Mouse (Mus musculus) ES-E14 (cell line): ENCODE measurements around the gene Spns3. TPM values are rescaled to one million over a fixed set of nuclear protein-coding genes. Genes with fewer than 3 reads are reported as not detected.

Source experiments
- DNase-seq: peaks from one replicate; pipeline ENCODE4 v3.0.0-alpha.2; 2013; ENCODE audit warnings: low read depth, low spot score
- H3K27ac ChIP-seq: 2 replicates; pipeline ENCODE4 v1.5.1; 2012; ENCODE audit warnings: low read depth, mild to moderate bottlenecking, low read length, moderate library complexity, mixed read lengths; ENCODE audit not compliant: poor library complexity, insufficient read depth, severe bottlenecking
- H3K36me3 ChIP-seq: 2 replicates; pipeline ENCODE4 v1.6.1; 2012; ENCODE audit warnings: mild to moderate bottlenecking, low read length, moderate library complexity, mixed read lengths; ENCODE audit not compliant: control insufficient read depth, poor library complexity, insufficient read depth, severe bottlenecking
- H3K4me1 ChIP-seq, 2 experiments: fragments of 150-350 bp in 1 of 2; sonication (generic) in 1 of 2; 2 replicates each; pipeline ENCODE4 v1.6.1; 2012; ENCODE audit warnings: low read length in 2 of 2, mild to moderate bottlenecking in 1 of 2, mixed read lengths in 1 of 2; ENCODE audit not compliant: control insufficient read depth in 2 of 2, insufficient read depth in 2 of 2, poor library complexity in 1 of 2
- H3K4me3 ChIP-seq, 2 experiments: fragments of 150-350 bp in 1 of 2; sonication (generic) in 1 of 2; 2 replicates each; pipeline ENCODE4 v1.5.1; 2012; ENCODE audit warnings: low read length in 2 of 2, low read depth in 1 of 2, mild to moderate bottlenecking in 1 of 2, mixed read lengths in 1 of 2; ENCODE audit not compliant: insufficient read depth in 1 of 2, poor library complexity in 1 of 2, severe bottlenecking in 1 of 2
- H3K9ac ChIP-seq: 2 replicates; pipeline ENCODE4 v1.6.1; 2012; ENCODE audit warnings: low read depth, mild to moderate bottlenecking, low read length, mixed read lengths; ENCODE audit not compliant: poor library complexity, insufficient read depth, severe bottlenecking
- H3K9me3 ChIP-seq: fragments of 150-350 bp; sonication (generic); 2 replicates; pipeline ENCODE4 v1.6.1; 2012; ENCODE audit warnings: low read depth, mild to moderate bottlenecking, low read length; ENCODE audit not compliant: control insufficient read depth, insufficient read depth
- CHD2 ChIP-seq: IDR thresholded peaks from 2 replicates; pipeline ENCODE4 v1.6.1; 2014; ENCODE audit warnings: mild to moderate bottlenecking, low read depth, low read length, inconsistent platforms
- HCFC1 ChIP-seq: IDR thresholded peaks from 2 replicates; pipeline ENCODE4 v1.6.1; 2012; ENCODE audit warnings: low read length, inconsistent platforms, borderline replicate concordance; ENCODE audit not compliant: insufficient read depth
- MAFK ChIP-seq: IDR thresholded peaks from 2 replicates; pipeline ENCODE4 v1.6.1; 2014; ENCODE audit warnings: mild to moderate bottlenecking, low read depth, low read length, inconsistent platforms; ENCODE audit not compliant: insufficient read depth
- ZC3H11A ChIP-seq: IDR thresholded peaks from 2 replicates; pipeline ENCODE4 v1.6.1; 2012; ENCODE audit warnings: low read depth, mild to moderate bottlenecking, inconsistent platforms, low read length, borderline replicate concordance
- ZNF384 ChIP-seq: IDR thresholded peaks from 2 replicates; pipeline ENCODE4 v1.6.1; 2012; ENCODE audit warnings: low read depth, low read length, inconsistent platforms
- in situ Hi-C, 2 experiments: fragments of 600-800 bp; cut with MboI; formaldehyde crosslinking; loops; one replicate each; pipeline ENCODE4 v1.15.1; 2025; ENCODE audit warnings: low sequenced_read_pairs in 2 of 2, inconsistent platforms in 1 of 2; ENCODE audit not compliant: unreplicated experiment in 2 of 2
- total RNA-seq: library from RNA; depleted of rRNA; stranded (reverse); fragments of 300-350 nt; gene quantifications from 2 replicates; pipeline ENCODE4 v1.2.3, GENCODE M21; 2012

Gene Spns3
- total RNA-seq, 1 experiment = 1.9 TPM

DNA sequence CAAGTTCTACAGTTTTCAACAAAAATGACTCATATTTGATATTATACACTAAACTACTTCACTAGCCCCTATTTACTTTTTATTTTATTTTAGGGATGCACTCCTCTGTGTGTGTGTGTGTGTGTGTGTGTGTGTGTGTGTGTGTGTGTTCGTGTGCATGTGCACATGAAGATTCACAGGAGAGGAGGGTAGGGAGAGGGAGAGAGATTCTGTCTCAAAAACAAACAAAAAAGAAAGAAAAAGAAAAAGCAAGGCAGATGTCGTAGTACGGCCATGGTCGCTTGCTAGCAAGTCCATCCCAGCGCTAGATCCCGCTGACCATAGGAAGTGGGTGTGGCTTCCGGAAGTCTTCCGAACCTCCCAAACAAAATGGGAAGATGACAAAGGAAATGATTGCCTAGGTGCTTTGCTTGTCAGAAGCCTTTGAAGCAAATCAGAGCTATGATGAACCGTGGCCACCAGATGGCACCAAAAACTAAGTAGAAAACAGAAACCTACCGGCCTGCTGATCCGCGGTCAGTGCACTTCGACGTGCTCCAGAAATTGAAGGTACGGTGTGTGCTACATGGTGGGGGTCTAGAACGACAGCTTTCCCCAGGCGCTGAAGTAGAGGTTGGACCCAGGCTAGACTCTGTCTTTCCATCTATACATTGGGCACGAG, 20.1 kb upstream of the Spns3 start:
- peak overlapping the region; percentile 13 to 27; a peak in 1 of 4 replicates for H3K4me3 ChIP-seq
- H3K4me1 ChIP-seq = peaks cover 3 to 9% of the 10 kb centered on the region in 2 experiments; a peak in 3 of 4 replicates
- DNase-seq = peak; percentile 92
- TF ChIP-seq ZNF384 = no peak
- no peak for TF ChIP-seq CHD2
- TF ChIP-seq HCFC1 = no peak
- peak; percentile 91 for TF ChIP-seq ZC3H11A
- H3K9ac ChIP-seq = 0 out of 2 replicates have a peak overlapping the region, but pooled peaks have one; percentile 47
- H3K27ac ChIP-seq = no peak overlapping the region; the same call in 1 of the 2 replicates
- H3K9me3 ChIP-seq = no peaks in the 10 kb centered on the region
- no peaks in the 10 kb centered on the region for H3K36me3 ChIP-seq
- in situ Hi-C loops = loop anchor here in 1 of 2 experiments (10.0 kb wide), 2 partner anchors 164 to 204 kb away; no protein-coding TSS in a partner anchor

DNA sequence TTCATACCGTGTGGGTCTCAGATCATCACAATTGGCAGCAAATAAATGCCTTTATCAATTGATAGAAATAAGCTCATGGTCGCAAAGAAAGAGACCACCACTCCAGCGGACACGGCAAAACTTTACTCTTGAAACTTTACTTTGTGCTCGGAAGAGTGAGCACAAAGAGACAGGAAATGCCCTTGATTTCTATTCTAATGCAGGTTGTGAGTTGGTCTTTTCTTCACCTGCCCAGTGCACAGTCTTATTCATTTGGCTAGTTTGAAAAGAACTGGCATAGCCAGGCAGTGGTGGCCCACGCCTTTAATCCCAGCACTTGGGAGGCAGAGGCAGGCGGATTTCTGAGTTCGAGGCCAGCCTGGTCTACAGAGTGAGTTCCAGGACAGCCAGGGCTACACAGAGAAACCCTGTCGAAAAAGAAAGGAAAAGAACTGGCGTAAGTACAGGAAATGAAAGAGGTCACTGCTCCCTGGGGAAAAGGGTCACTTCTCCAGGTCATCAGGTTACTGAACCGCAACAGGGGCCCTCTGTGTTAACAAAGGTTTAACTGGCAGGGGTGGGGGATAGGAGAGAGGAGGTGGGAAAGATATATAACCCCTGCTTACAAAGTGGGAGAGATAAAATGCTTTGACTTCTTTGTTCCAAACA, 19.5 kb upstream of the Spns3 start:
- Histone ChIP-seq H3K36me3 (no peaks in the 10 kb centered on the region), H3K9ac (no peak overlapping the region), H3K9me3 (no peaks in the 10 kb centered on the region), H3K4me1 (peaks cover 3 to 9% of the 10 kb centered on the region in 2 experiments; a peak in 3 of 4 replicates), H3K4me3 (peak overlapping the region; percentile 13 to 51), H3K27ac (peak overlapping the region; percentile 63; the same call in 1 of the 2 replicates)
- in situ Hi-C loops = loop anchor here in 1 of 2 experiments (10.0 kb wide), 3 partner anchors 165 to 225 kb away; no protein-coding TSS in a partner anchor
- TF ChIP-seq MAFK = no peak
- TF ChIP-seq CHD2 = no peak
- no peak for TF ChIP-seq ZC3H11A
- no peak for TF ChIP-seq HCFC1
- TF ChIP-seq ZNF384 = no peak
- no peak for DNase-seq

DNA sequence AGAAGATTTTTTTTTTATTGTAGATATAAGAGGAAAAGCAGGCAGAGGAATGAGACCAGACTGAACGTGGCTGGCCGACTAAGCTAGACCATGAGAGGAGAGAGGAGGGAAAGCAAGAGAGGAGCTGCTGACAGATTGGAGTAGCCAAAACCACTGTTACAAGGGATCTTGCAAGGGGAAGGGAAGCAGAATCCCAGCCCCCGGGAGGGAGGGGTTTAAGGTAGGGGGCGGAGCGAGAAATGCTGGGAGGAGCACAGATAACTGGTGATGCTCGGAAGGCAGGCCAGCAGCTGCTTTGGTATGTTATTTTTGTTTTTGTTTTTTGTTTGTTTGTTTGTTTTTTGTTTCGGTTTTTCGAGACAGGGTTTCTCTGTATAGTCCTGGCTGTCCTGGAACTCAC, 18.7 kb upstream of the Spns3 start:
- peaks cover 3 to 9% of the 10 kb centered on the region in 2 experiments; a peak in 3 of 4 replicates for H3K4me1 ChIP-seq
- peak overlapping the region; percentile 63; the same call in 1 of the 2 replicates for H3K27ac ChIP-seq
- TF ChIP-seq MAFK = no peak
- no peak for TF ChIP-seq ZC3H11A
- TF ChIP-seq HCFC1 = no peak
- no peak for TF ChIP-seq ZNF384
- no peak for TF ChIP-seq CHD2
- in situ Hi-C loops = loop anchor here in 1 of 2 experiments (10.0 kb wide), 1 partner anchor 224 kb away; no protein-coding TSS in a partner anchor
- H3K9ac ChIP-seq = no peak overlapping the region
- DNase-seq = peak; percentile 91
- H3K9me3 ChIP-seq = no peaks in the 10 kb centered on the region
- H3K4me3 ChIP-seq = peak overlapping the region; percentile 13 to 51; a peak in 3 of 4 replicates
- H3K36me3 ChIP-seq = no peaks in the 10 kb centered on the region

DNA sequence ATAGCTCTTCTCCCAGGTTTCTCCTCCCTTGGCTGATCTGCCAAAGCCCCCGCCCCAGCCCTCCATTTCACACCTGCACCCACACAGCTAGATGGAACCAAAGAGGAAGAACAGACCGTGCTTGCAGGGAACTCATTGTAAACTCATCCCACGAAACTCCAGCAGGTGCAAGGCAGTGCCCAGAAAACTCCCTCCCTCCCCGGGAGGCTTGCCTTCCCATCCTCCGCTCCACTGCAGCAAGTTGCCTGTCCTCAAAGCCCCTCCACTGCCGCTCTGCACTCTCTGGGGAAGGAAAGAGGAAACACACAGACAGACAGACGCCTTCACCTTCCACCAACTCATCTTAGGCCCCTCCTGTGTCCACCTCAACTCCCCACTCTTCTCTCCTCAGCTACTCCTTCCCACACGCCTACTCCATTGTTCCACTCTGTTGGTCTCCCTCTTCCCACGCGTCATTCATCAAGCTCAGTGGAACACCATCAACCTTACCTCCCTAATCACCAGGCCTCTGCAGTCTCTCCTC, 16.6 kb upstream of the Spns3 start:
- Histone ChIP-seq H3K9me3 (no peaks in the 10 kb centered on the region), H3K27ac (no peak overlapping the region), H3K9ac (peak overlapping the region; percentile 3; the same call in 1 of the 2 replicates), H3K36me3 (no peaks in the 10 kb centered on the region), H3K4me1 (peaks cover 3 to 9% of the 10 kb centered on the region in 2 experiments; a peak in 3 of 4 replicates), H3K4me3 (peak overlapping the region in 1 of 2 experiments; percentile 25; a peak in 1 of 4 replicates)
- TF ChIP-seq ZC3H11A (no peak), CHD2 (no peak), HCFC1 (no peak), ZNF384 (no peak), MAFK (no peak)
- DNase-seq = no peak
- in situ Hi-C loops = loop anchor here in 1 of 2 experiments (10.0 kb wide), 1 partner anchor 222 kb away; no protein-coding TSS in a partner anchor
